Mouse (Mus musculus): Measurements from ENCODE around the gene Usp9x. TPM values are rescaled to one million over a fixed set of nuclear protein-coding genes. Genes with fewer than 3 reads are reported as not detected.

The Usp9x gene
- 2.6 and 5.4 TPM in 2 replicates for polyA plus RNA-seq (2012; rRNA removed)

- peaks cover 2% of the 10 kb centered on the region for H3K36me3 ChIP-seq (ENCODE audit: control insufficient read depth, insufficient read depth, low read length)
- peak within 1 kb of the TSS; percentile 92 for H3K4me3 ChIP-seq (ENCODE audit: low read depth, low read length)
- peak within 1 kb of the TSS; percentile 97 for H3K27ac ChIP-seq (ENCODE audit: insufficient read depth, low read depth, low read length)
- H3K4me1 ChIP-seq (ENCODE audit: control insufficient read depth, insufficient read depth, insufficient read length, low read length), result no peaks in the 10 kb centered on the region
- TF ChIP-seq CTCF (IDR thresholded peaks at IDR 0.05; ENCODE audit: extremely low read depth, insufficient read length, insufficient replicate concordance, low read depth, low read length) (peak; percentile 48; the same call in 1 of the 2 replicates), POLR2A (IDR thresholded peaks at IDR 0.05; ENCODE audit: low read depth, low read length) (peak; percentile 46; the same call in 1 of the 2 replicates)
- H3K27me3 ChIP-seq (ENCODE audit: control insufficient read depth, insufficient read depth, low read length), result no peaks in the 10 kb centered on the region
- 8% methylated on average over 36 of the region's 36 CpGs for WGBS
These were observed at the start of gene Usp9x for GRCm38 (mm10) chrX:13071241-13071775. Gene Usp9x, plus strand, starts transcription at chrX:13071498.

GRCm38 (mm10) chrX:13022547-13023310 lies 48.6 kb upstream of the Usp9x start:
- TF ChIP-seq CTCF (IDR thresholded peaks at IDR 0.05; ENCODE audit: extremely low read depth, insufficient read length, insufficient replicate concordance, low read depth, low read length) (no peak), POLR2A (IDR thresholded peaks at IDR 0.05; ENCODE audit: low read depth, low read length) (no peak)
- H3K27ac ChIP-seq (ENCODE audit: insufficient read depth, low read depth, low read length), result no peak overlapping the region
- 75% methylated on average over 5 of the region's 5 CpGs for WGBS

GRCm38 (mm10) chrX:13024539-13025202 lies 46.6 kb upstream of the Usp9x start:
- Histone ChIP-seq H3K27me3 (ENCODE audit: control insufficient read depth, insufficient read depth, low read length) (no peaks in the 10 kb centered on the region), H3K4me1 (ENCODE audit: control insufficient read depth, insufficient read depth, insufficient read length, low read length) (peaks cover 8% of the 10 kb centered on the region; the same call in 1 of the 2 replicates), H3K36me3 (ENCODE audit: control insufficient read depth, insufficient read depth, low read length) (no peaks in the 10 kb centered on the region), H3K4me3 (ENCODE audit: low read depth, low read length) (no peak overlapping the region), H3K27ac (ENCODE audit: insufficient read depth, low read depth, low read length) (peak overlapping the region; percentile 69)
- TF ChIP-seq POLR2A (IDR thresholded peaks at IDR 0.05; ENCODE audit: low read depth, low read length), result no peak
- no peak for TF ChIP-seq CTCF (IDR thresholded peaks at IDR 0.05; ENCODE audit: extremely low read depth, insufficient read length, insufficient replicate concordance, low read depth, low read length)
- 24% methylated on average over 1 of the region's 1 CpGs for WGBS

More at GRCm38 (mm10) chrX:13022547-13023310, 48.6 kb upstream of the Usp9x start:
- Histone ChIP-seq H3K27me3 (ENCODE audit: control insufficient read depth, insufficient read depth, low read length) (no peaks in the 10 kb centered on the region), H3K36me3 (ENCODE audit: control insufficient read depth, insufficient read depth, low read length) (no peaks in the 10 kb centered on the region), H3K4me1 (ENCODE audit: control insufficient read depth, insufficient read depth, insufficient read length, low read length) (peaks cover 4% of the 10 kb centered on the region; the same call in 1 of the 2 replicates), H3K4me3 (ENCODE audit: low read depth, low read length) (no peak overlapping the region)

- H3K36me3 ChIP-seq (ENCODE audit: control insufficient read depth, insufficient read depth, low read length), result no peaks in the 10 kb centered on the region
- H3K27ac ChIP-seq (ENCODE audit: insufficient read depth, low read depth, low read length), result peak overlapping the region; percentile 77
- H3K4me1 ChIP-seq (ENCODE audit: control insufficient read depth, insufficient read depth, insufficient read length, low read length), result peaks cover 8% of the 10 kb centered on the region; the same call in 1 of the 2 replicates
- H3K4me3 ChIP-seq (ENCODE audit: low read depth, low read length), result no peak overlapping the region
- TF ChIP-seq CTCF (IDR thresholded peaks at IDR 0.05; ENCODE audit: extremely low read depth, insufficient read length, insufficient replicate concordance, low read depth, low read length) (no peak), POLR2A (IDR thresholded peaks at IDR 0.05; ENCODE audit: low read depth, low read length) (no peak)
- H3K27me3 ChIP-seq (ENCODE audit: control insufficient read depth, insufficient read depth, low read length), result no peaks in the 10 kb centered on the region
- 40% methylated on average over 8 of the region's 8 CpGs for WGBS
These were observed 46.0 kb upstream of the Usp9x start for GRCm38 (mm10) chrX:13025286-13025685.

- WGBS, result 81% methylated on average over 4 of the region's 4 CpGs
- H3K36me3 ChIP-seq (ENCODE audit: control insufficient read depth, insufficient read depth, low read length), result no peaks in the 10 kb centered on the region
- H3K27me3 ChIP-seq (ENCODE audit: control insufficient read depth, insufficient read depth, low read length), result no peaks in the 10 kb centered on the region
- peaks cover 8% of the 10 kb centered on the region; the same call in 1 of the 2 replicates for H3K4me1 ChIP-seq (ENCODE audit: control insufficient read depth, insufficient read depth, insufficient read length, low read length)
- H3K4me3 ChIP-seq (ENCODE audit: low read depth, low read length), result no peak overlapping the region
- TF ChIP-seq CTCF (IDR thresholded peaks at IDR 0.05; ENCODE audit: extremely low read depth, insufficient read length, insufficient replicate concordance, low read depth, low read length) (no peak), POLR2A (IDR thresholded peaks at IDR 0.05; ENCODE audit: low read depth, low read length) (no peak)
- H3K27ac ChIP-seq (ENCODE audit: insufficient read depth, low read depth, low read length), result 0 out of 2 replicates have a peak overlapping the region, but pooled peaks have one; percentile 35
These were observed 43.1 kb upstream of the Usp9x start for GRCm38 (mm10) chrX:13028156-13028555.

GRCm38 (mm10) chrX:13029996-13030395 lies 41.3 kb upstream of the Usp9x start:
- 89% methylated on average over 6 of the region's 6 CpGs for WGBS
- Histone ChIP-seq H3K27ac (ENCODE audit: insufficient read depth, low read depth, low read length) (no peak overlapping the region), H3K27me3 (ENCODE audit: control insufficient read depth, insufficient read depth, low read length) (no peaks in the 10 kb centered on the region), H3K36me3 (ENCODE audit: control insufficient read depth, insufficient read depth, low read length) (no peaks in the 10 kb centered on the region), H3K4me3 (ENCODE audit: low read depth, low read length) (no peak overlapping the region), H3K4me1 (ENCODE audit: control insufficient read depth, insufficient read depth, insufficient read length, low read length) (peaks cover 8% of the 10 kb centered on the region; the same call in 1 of the 2 replicates)
- TF ChIP-seq CTCF (IDR thresholded peaks at IDR 0.05; ENCODE audit: extremely low read depth, insufficient read length, insufficient replicate concordance, low read depth, low read length) (no peak), POLR2A (IDR thresholded peaks at IDR 0.05; ENCODE audit: low read depth, low read length) (no peak)

Data from small intestine, adult 2 months (tissue).